Mouse (Mus musculus): ENCODE measurements around the gene Zfp57. TPM values are rescaled to one million over a fixed set of nuclear protein-coding genes. Genes with fewer than 3 reads are reported as not detected.
A peak's percentile ranks its signal among the peaks of the same experiment; 100 is the strongest.

The Zfp57 gene
- 225 and 236 TPM in 2 replicates for polyA plus RNA-seq (2014; fragmentation: Nextera tagmentation; extraction: Ambion mirVana)

- H3K9me3 ChIP-seq (ENCODE audit: control insufficient read depth, low read length): no peaks in the 10 kb centered on the region
- no peak within 1 kb of the TSS; the same call in 1 of the 2 replicates for H3K27ac ChIP-seq
- DNase-seq (ENCODE audit: low spot score) (no peak), ATAC-seq (ENCODE audit: low FRiP score) (no peak)
- 0 out of 2 replicates have a peak within 1 kb of the TSS, but pooled peaks have one; percentile 100 for H3K9ac ChIP-seq
- peak within 1 kb of the TSS; percentile 62 for H3K4me2 ChIP-seq (replicated peaks)
- 98% methylated on average over 7 of the region's 7 CpGs for WGBS
- peak within 1 kb of the TSS; percentile 81 for H3K4me3 ChIP-seq (replicated peaks; ENCODE audit: low read length)
- no peaks in the 10 kb centered on the region for H3K27me3 ChIP-seq (ENCODE audit: control insufficient read depth, insufficient read depth, low read length)
- peaks cover 14% of the 10 kb centered on the region for H3K36me3 ChIP-seq (replicated peaks; ENCODE audit: control insufficient read depth, insufficient read depth)
- H3K4me1 ChIP-seq (replicated peaks; ENCODE audit: control insufficient read depth, insufficient read depth, low read length): peaks cover 19% of the 10 kb centered on the region
Observed at GRCm38 (mm10) chr17:37000863-37001262, at the start of gene Zfp57. TSS of gene Zfp57 (plus strand) at chr17:37001163.

DNA sequence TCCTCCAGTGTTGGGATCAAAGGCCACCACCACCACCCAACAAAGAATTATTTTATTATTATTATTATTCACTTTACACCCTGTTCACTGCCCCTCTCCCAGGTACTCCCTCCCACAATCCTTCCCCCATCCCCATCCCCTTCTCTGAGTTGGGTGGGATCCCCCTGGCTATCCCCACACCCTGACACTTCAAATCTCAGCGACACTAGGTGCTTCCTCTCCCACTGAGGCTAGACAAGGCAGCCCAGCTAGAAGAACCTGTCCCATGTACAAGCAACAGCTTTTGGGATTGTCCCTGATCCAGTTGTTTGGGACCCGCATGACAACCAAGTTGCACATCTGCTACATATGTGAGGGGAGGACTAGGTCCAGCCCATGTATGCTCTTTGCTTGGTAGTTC is 48.3 kb upstream of the Zfp57 start:
- H3K9ac ChIP-seq: no peak overlapping the region
- ATAC-seq (ENCODE audit: low FRiP score) (no peak), DNase-seq (ENCODE audit: low spot score) (no peak)
- H3K4me2 ChIP-seq (replicated peaks): no peak overlapping the region
- no peaks in the 10 kb centered on the region for H3K27me3 ChIP-seq (ENCODE audit: control insufficient read depth, insufficient read depth, low read length)
- no peak overlapping the region for H3K27ac ChIP-seq
- no peak overlapping the region for H3K4me3 ChIP-seq (replicated peaks; ENCODE audit: low read length)
- peaks cover 40% of the 10 kb centered on the region for H3K36me3 ChIP-seq (replicated peaks; ENCODE audit: control insufficient read depth, insufficient read depth)
- H3K9me3 ChIP-seq (ENCODE audit: control insufficient read depth, low read length): no peaks in the 10 kb centered on the region
- peaks cover 15% of the 10 kb centered on the region for H3K4me1 ChIP-seq (replicated peaks; ENCODE audit: control insufficient read depth, insufficient read depth, low read length)
- WGBS: 82% methylated on average over 2 of the region's 2 CpGs

DNA sequence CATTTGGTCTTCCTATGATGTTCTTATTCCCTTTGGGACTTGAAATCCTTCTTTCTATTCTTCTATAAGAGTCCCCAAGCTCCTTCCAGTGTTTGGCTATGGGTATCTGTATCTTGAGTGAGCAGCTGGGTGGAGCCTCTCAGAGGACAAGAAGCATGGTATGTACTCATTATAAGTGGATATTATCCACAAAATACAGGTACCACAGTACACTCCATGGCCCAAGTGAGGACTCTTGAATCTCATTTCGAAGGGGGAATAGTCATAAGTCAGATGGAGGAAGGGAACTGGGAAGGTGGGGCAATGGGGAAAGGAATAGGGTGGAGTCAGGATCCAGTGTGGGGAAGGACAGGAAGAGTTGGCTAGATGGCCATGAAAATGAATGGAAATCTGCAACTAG is 47.9 kb upstream of the Zfp57 start:
- Histone ChIP-seq H3K27ac (no peak overlapping the region), H3K9ac (no peak overlapping the region), H3K4me3 (replicated peaks; ENCODE audit: low read length) (no peak overlapping the region), H3K4me1 (replicated peaks; ENCODE audit: control insufficient read depth, insufficient read depth, low read length) (peaks cover 16% of the 10 kb centered on the region), H3K9me3 (ENCODE audit: control insufficient read depth, low read length) (no peaks in the 10 kb centered on the region), H3K4me2 (replicated peaks) (no peak overlapping the region), H3K36me3 (replicated peaks; ENCODE audit: control insufficient read depth, insufficient read depth) (peaks cover 40% of the 10 kb centered on the region), H3K27me3 (ENCODE audit: control insufficient read depth, insufficient read depth, low read length) (no peaks in the 10 kb centered on the region)
- ATAC-seq (ENCODE audit: low FRiP score) (no peak), DNase-seq (ENCODE audit: low spot score) (no peak)
- whole genome bisulfite sequencing: 85% methylated on average over 1 of the region's 1 CpGs

GRCm38 (mm10) chr17:36957999-36958743 is 42.8 kb upstream of the Zfp57 start, which contains the start of the genes Znrd1 and Znrd1as:
TSS of gene Znrd1 (minus strand) at chr17:36958559.
TSS of gene Znrd1as (plus strand) at chr17:36958592.
- peak within 1 kb of the TSS; percentile 65 for H3K4me3 ChIP-seq (replicated peaks; ENCODE audit: low read length)
- H3K9ac ChIP-seq: peak within 1 kb of the TSS; percentile 68
- H3K27me3 ChIP-seq (ENCODE audit: control insufficient read depth, insufficient read depth, low read length): no peaks in the 10 kb centered on the region
- H3K36me3 ChIP-seq (replicated peaks; ENCODE audit: control insufficient read depth, insufficient read depth): peaks cover 27% of the 10 kb centered on the region
- ATAC-seq (ENCODE audit: low FRiP score) (peak; percentile 98), DNase-seq (ENCODE audit: low spot score) (peak; percentile 99)
- WGBS: under 1% methylated on average over 46 of the region's 46 CpGs
- H3K4me1 ChIP-seq (replicated peaks; ENCODE audit: control insufficient read depth, insufficient read depth, low read length): peaks cover 11% of the 10 kb centered on the region
- no peaks in the 10 kb centered on the region for H3K9me3 ChIP-seq (ENCODE audit: control insufficient read depth, low read length)
- H3K4me2 ChIP-seq (replicated peaks): peak within 1 kb of the TSS; percentile 85
- H3K27ac ChIP-seq: peak within 1 kb of the TSS; percentile 83

- no peak for ATAC-seq (ENCODE audit: low FRiP score)
Observed at GRCm38 (mm10) chr17:36958884-36959283, 42.1 kb upstream of the Zfp57 start.

DNA sequence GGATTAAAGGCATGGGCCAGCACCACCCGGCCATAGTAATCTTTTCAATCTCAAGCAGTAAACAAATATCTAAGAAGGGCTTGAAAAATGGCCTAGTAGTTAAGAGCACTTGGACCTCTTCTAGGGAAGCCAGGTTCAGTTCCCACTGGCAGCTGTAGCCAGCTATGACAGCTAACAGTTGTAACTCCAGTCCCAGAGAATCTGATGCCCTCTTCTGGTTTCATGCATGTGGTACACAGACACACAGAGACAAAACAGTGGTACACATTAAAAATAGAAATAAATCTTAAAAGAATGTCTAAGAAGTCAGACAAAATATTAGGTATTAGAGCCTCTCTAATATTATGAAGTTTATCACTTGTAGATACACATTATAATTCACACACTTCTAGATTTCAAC is 39.8 kb upstream of the Zfp57 start:
- no peak overlapping the region for H3K27ac ChIP-seq
- no peak overlapping the region for H3K4me3 ChIP-seq (replicated peaks; ENCODE audit: low read length)
- no peaks in the 10 kb centered on the region for H3K27me3 ChIP-seq (ENCODE audit: control insufficient read depth, insufficient read depth, low read length)
- peaks cover 11% of the 10 kb centered on the region for H3K4me1 ChIP-seq (replicated peaks; ENCODE audit: control insufficient read depth, insufficient read depth, low read length)
- ATAC-seq (ENCODE audit: low FRiP score): no peak
- 0 out of 2 replicates have a peak, but pooled peaks cover 8% of the 10 kb centered on the region for H3K36me3 ChIP-seq (replicated peaks; ENCODE audit: control insufficient read depth, insufficient read depth)
- no peak overlapping the region for H3K4me2 ChIP-seq (replicated peaks)
- H3K9me3 ChIP-seq (ENCODE audit: control insufficient read depth, low read length): no peaks in the 10 kb centered on the region
- DNase-seq (ENCODE audit: low spot score): no peak
- WGBS: 75% methylated on average over 1 of the region's 1 CpGs
- no peak overlapping the region for H3K9ac ChIP-seq

More at GRCm38 (mm10) chr17:36958884-36959283, 42.1 kb upstream of the Zfp57 start:
- peaks cover 11% of the 10 kb centered on the region for H3K4me1 ChIP-seq (replicated peaks; ENCODE audit: control insufficient read depth, insufficient read depth, low read length)
- H3K27ac ChIP-seq: peak overlapping the region; percentile 68
- H3K27me3 ChIP-seq (ENCODE audit: control insufficient read depth, insufficient read depth, low read length): no peaks in the 10 kb centered on the region
- peak overlapping the region; percentile 65 for H3K4me3 ChIP-seq (replicated peaks; ENCODE audit: low read length)
- H3K9ac ChIP-seq: peak overlapping the region; percentile 68
- DNase-seq (ENCODE audit: low spot score): no peak
- WGBS: 10% methylated on average over 12 of the region's 12 CpGs
- H3K9me3 ChIP-seq (ENCODE audit: control insufficient read depth, low read length): no peaks in the 10 kb centered on the region
- peaks cover 21% of the 10 kb centered on the region for H3K36me3 ChIP-seq (replicated peaks; ENCODE audit: control insufficient read depth, insufficient read depth)
- peak overlapping the region; percentile 85 for H3K4me2 ChIP-seq (replicated peaks)

GRCm38 (mm10) chr17:36966875-36967274 is 34.1 kb upstream of the Zfp57 start:
- Histone ChIP-seq H3K4me2 (replicated peaks) (no peak overlapping the region), H3K36me3 (replicated peaks; ENCODE audit: control insufficient read depth, insufficient read depth) (no peaks in the 10 kb centered on the region), H3K4me1 (replicated peaks; ENCODE audit: control insufficient read depth, insufficient read depth, low read length) (no peaks in the 10 kb centered on the region), H3K4me3 (replicated peaks; ENCODE audit: low read length) (no peak overlapping the region), H3K9ac (no peak overlapping the region), H3K9me3 (ENCODE audit: control insufficient read depth, low read length) (no peaks in the 10 kb centered on the region), H3K27me3 (ENCODE audit: control insufficient read depth, insufficient read depth, low read length) (no peaks in the 10 kb centered on the region), H3K27ac (no peak overlapping the region)
- DNase-seq (ENCODE audit: low spot score) (no peak), ATAC-seq (ENCODE audit: low FRiP score) (no peak)
- WGBS: 94% methylated on average over 1 of the region's 1 CpGs

DNA sequence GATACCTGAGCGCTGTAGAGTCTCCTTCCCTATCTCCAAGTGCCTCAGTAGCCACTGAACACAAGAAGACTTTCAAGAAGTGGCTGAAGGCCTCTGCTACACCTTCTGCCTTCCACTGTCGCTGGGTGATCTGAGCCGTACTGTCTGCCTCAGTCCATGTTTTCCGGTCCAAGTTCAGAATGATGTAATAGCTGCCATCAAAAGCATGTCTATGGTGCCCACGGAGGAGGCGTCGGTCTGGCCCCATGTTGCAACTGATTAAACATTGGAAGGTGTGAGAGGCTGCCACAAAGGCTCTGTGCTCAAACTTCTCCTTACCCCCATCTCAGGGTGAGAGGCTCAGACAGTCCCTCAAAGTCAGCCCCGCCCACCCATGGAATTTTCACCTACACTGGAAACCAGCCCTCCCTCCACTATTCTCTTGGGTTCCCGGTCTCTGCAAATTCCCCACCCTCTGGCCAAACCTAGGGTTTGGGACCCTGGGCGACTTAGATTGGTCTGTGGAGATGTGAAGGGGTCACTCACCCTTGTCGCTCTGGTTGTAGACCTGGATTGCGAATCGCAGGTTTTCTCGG is 30.6 kb upstream of the Zfp57 start:
- H3K4me3 ChIP-seq (replicated peaks; ENCODE audit: low read length): no peak overlapping the region
- ATAC-seq (ENCODE audit: low FRiP score): no peak
- DNase-seq (ENCODE audit: low spot score): no peak
- no peaks in the 10 kb centered on the region for H3K9me3 ChIP-seq (ENCODE audit: control insufficient read depth, low read length)
- H3K4me1 ChIP-seq (replicated peaks; ENCODE audit: control insufficient read depth, insufficient read depth, low read length): no peaks in the 10 kb centered on the region
- no peak overlapping the region for H3K27ac ChIP-seq
- WGBS: 88% methylated on average over 14 of the region's 14 CpGs
- no peaks in the 10 kb centered on the region for H3K27me3 ChIP-seq (ENCODE audit: control insufficient read depth, insufficient read depth, low read length)
- H3K4me2 ChIP-seq (replicated peaks): no peak overlapping the region
- H3K9ac ChIP-seq: no peak overlapping the region
- H3K36me3 ChIP-seq (replicated peaks; ENCODE audit: control insufficient read depth, insufficient read depth): no peaks in the 10 kb centered on the region

DNA sequence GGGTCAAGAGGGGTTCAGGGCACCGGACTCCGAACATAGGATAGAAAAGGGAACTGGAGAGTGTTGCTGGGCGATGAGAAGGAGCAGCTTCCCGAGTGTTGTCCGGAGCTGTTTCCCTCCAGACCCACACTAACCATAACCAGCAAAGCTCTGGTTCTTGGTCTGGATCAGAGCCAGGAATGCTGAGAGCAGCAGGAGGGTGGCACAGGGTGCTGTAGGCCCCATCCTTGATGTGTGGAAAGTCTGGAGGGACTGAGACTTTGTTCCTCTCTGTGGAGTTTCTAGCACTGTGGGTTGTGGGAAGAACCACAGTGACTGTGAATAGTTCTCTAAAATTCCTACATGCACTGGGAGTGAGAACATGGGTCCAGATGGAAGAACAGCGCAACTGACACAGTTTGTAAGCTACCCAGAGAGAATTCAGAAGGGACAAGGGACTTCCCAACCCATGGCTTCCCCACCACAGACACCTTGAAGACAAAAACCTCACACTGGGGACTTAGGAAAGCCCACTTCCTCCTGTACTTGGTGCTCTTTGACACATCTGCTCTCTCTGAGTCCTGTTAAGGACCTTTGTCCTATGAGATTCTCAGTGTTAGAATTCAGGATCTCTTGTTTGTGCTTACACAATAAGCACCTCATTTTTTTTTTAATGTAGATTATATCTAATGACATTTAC is 29.7 kb upstream of the Zfp57 start:
- H3K4me1 ChIP-seq (replicated peaks; ENCODE audit: control insufficient read depth, insufficient read depth, low read length): no peaks in the 10 kb centered on the region
- no peak overlapping the region for H3K27ac ChIP-seq
- ATAC-seq (ENCODE audit: low FRiP score) (no peak), DNase-seq (ENCODE audit: low spot score) (no peak)
- H3K4me2 ChIP-seq (replicated peaks): no peak overlapping the region
- H3K4me3 ChIP-seq (replicated peaks; ENCODE audit: low read length): no peak overlapping the region
- WGBS: 88% methylated on average over 6 of the region's 6 CpGs
- no peaks in the 10 kb centered on the region for H3K27me3 ChIP-seq (ENCODE audit: control insufficient read depth, insufficient read depth, low read length)
- no peak overlapping the region for H3K9ac ChIP-seq
- no peaks in the 10 kb centered on the region for H3K9me3 ChIP-seq (ENCODE audit: control insufficient read depth, low read length)
- no peaks in the 10 kb centered on the region for H3K36me3 ChIP-seq (replicated peaks; ENCODE audit: control insufficient read depth, insufficient read depth)
